In genomic region chr17:24164566-24165259, GRCm38 (mm10) we compare ENCODE assay signal across 9 mouse cellular contexts. TPM values are rescaled to one million over a fixed set of nuclear protein-coding genes. Genes with fewer than 3 reads are reported as not detected.
DNase-seq lines count a peak whose midpoint lies in the region; ATAC-seq lines count a peak whose summit lies in the region.
"Had no signal": no experiment of that assay in that cellular context is flagged by ENCODE, and none has a peak within 500 bp of the region (broad histone marks: within the 10 kb centered on the region; RNA-seq: fewer than 3 reads in every experiment).

No protein-coding gene starts in this region.

- no peaks in the 10 kb centered on the region for H3K9me3 ChIP-seq in limb, embryonic 15.5 days
- H3K9me3 ChIP-seq in limb, embryonic 10.5 days (replicated peaks), result no peaks in the 10 kb centered on the region
- H3K9me3 ChIP-seq in megakaryocyte, embryonic 14.5 days, result no peaks in the 10 kb centered on the region

- no peaks in the 10 kb centered on the region for H3K27me3 ChIP-seq in limb, embryonic 15.5 days
- no peaks in the 10 kb centered on the region for H3K27me3 ChIP-seq in limb, embryonic 10.5 days (ENCODE audit: low read depth, poor library complexity, severe bottlenecking)
- H3K27me3 ChIP-seq in megakaryocyte, embryonic 14.5 days (replicated peaks), result no peaks in the 10 kb centered on the region
- H3K27me3 ChIP-seq: Patski had no signal

- peaks cover 30% of the 10 kb centered on the region for H3K36me3 ChIP-seq in limb, embryonic 15.5 days
- peaks cover 35% of the 10 kb centered on the region for H3K36me3 ChIP-seq in limb, embryonic 10.5 days
- peaks cover 56% of the 10 kb centered on the region for H3K36me3 ChIP-seq in megakaryocyte, embryonic 14.5 days (replicated peaks; ENCODE audit: low read length)

- H3K27ac ChIP-seq in limb, embryonic 15.5 days, result 0 out of 2 replicates have a peak overlapping the region, but pooled peaks have one; percentile 17
- no peak overlapping the region for H3K27ac ChIP-seq in limb, embryonic 10.5 days
- peak overlapping the region; percentile 6; the same call in 1 of the 2 replicates for H3K27ac ChIP-seq in brown adipose tissue, adult 24 weeks (replicated peaks; ENCODE audit: low read depth, low read length)

- no peak for ATAC-seq in limb, embryonic 15.5 days (ENCODE audit: insufficient number of reproducible peaks, low FRiP score, low TSS enrichment, low read depth)
- ATAC-seq: Patski had no signal

- peaks cover 36% of the 10 kb centered on the region for H3K4me1 ChIP-seq in limb, embryonic 15.5 days
- H3K4me1 ChIP-seq in limb, embryonic 10.5 days, result peaks cover 33% of the 10 kb centered on the region
- H3K4me1 ChIP-seq in brown adipose tissue, adult 24 weeks (ENCODE audit: control insufficient read depth, insufficient read depth, insufficient read length, low read length), result peaks cover 10% of the 10 kb centered on the region
- H3K4me1 ChIP-seq in megakaryocyte, embryonic 14.5 days, result peaks cover 67% of the 10 kb centered on the region

- no peak for DNase-seq in limb, embryonic 10.5 days (ENCODE audit: low spot score)
- DNase-seq in kidney, postnatal 10 days, result peak; percentile 67
- DNase-seq in right cerebral cortex, adult 2 months (ENCODE audit: low spot score in 2 of 2), result no peak
- DNase-seq in left cerebral cortex, adult 9 months (ENCODE audit: low spot score in 2 of 2), result no peak
- DNase-seq: gastrocnemius, postnatal 36 days had no signal

- H3K4me2 ChIP-seq in limb, embryonic 15.5 days, result no peak overlapping the region

- 83% methylated on average over 11 of the region's 11 CpGs for WGBS in limb, embryonic 15.5 days
- WGBS in limb, embryonic 10.5 days, result 83% methylated on average over 11 of the region's 11 CpGs

- no peak overlapping the region for H3K9ac ChIP-seq in limb, embryonic 15.5 days

- no peak overlapping the region for H3K4me3 ChIP-seq in limb, embryonic 15.5 days
- no peak overlapping the region for H3K4me3 ChIP-seq in limb, embryonic 10.5 days
- H3K4me3 ChIP-seq in brown adipose tissue, adult 24 weeks (ENCODE audit: insufficient read depth, low read depth, low read length), result no peak overlapping the region
- H3K4me3 ChIP-seq in megakaryocyte, embryonic 14.5 days (replicated peaks), result peak overlapping the region; percentile 9

RNA-seq across cellular contexts. Expression of gene Amdhd2, which starts 1.1 kb away (rescaled TPM):
- polyA plus RNA-seq in limb, embryonic 15.5 days (2015; fragmentation: Nextera tagmentation; extraction: Ambion mirVana), result 30.0 and 30.7 TPM in 2 replicates
- 49.1 and 49.5 TPM in 2 replicates for polyA plus RNA-seq in limb, embryonic 10.5 days (2016; fragmentation: Nextera tagmentation; extraction: Ambion mirVana)
- polyA plus RNA-seq in brown adipose tissue, adult 24 weeks (2012; ENCODE audit: insufficient read depth, insufficient read length, missing spikeins), result 13.4 and 16.2 TPM in 2 replicates
- 68.6 and 109 TPM in 2 replicates for polyA plus RNA-seq in megakaryocyte, embryonic 14.5 days (2012; ENCODE audit: insufficient read depth, low replicate concordance)

RNA-seq across cellular contexts. Expression of gene Atp6v0c, which starts 4.8 kb away (rescaled TPM):
- polyA plus RNA-seq in limb, embryonic 15.5 days (2015; fragmentation: Nextera tagmentation; extraction: Ambion mirVana), result 488 and 521 TPM in 2 replicates
- 414 and 422 TPM in 2 replicates for polyA plus RNA-seq in limb, embryonic 10.5 days (2016; fragmentation: Nextera tagmentation; extraction: Ambion mirVana)
- polyA plus RNA-seq in brown adipose tissue, adult 24 weeks (2012; ENCODE audit: insufficient read depth, insufficient read length, missing spikeins), result 241 and 250 TPM in 2 replicates
- polyA plus RNA-seq in megakaryocyte, embryonic 14.5 days (2012; ENCODE audit: insufficient read depth, low replicate concordance), result 252 and 695 TPM in 2 replicates

RNA-seq across cellular contexts. Expression of gene Pdpk1, which starts 14.0 kb away (rescaled TPM):
- 38.6 and 50.0 TPM in 2 replicates for polyA plus RNA-seq in limb, embryonic 15.5 days (2015; fragmentation: Nextera tagmentation; extraction: Ambion mirVana)
- 29.7 and 32.1 TPM in 2 replicates for polyA plus RNA-seq in limb, embryonic 10.5 days (2016; fragmentation: Nextera tagmentation; extraction: Ambion mirVana)
- 23.9 and 24.3 TPM in 2 replicates for polyA plus RNA-seq in brown adipose tissue, adult 24 weeks (2012; ENCODE audit: insufficient read depth, insufficient read length, missing spikeins)
- 11.7 and 45.6 TPM in 2 replicates for polyA plus RNA-seq in megakaryocyte, embryonic 14.5 days (2012; ENCODE audit: insufficient read depth, low replicate concordance)

RNA-seq across cellular contexts. Expression of gene Tbc1d24, which starts 40.6 kb away (rescaled TPM):
- polyA plus RNA-seq in limb, embryonic 15.5 days (2015; fragmentation: Nextera tagmentation; extraction: Ambion mirVana), result 7.3 and 7.4 TPM in 2 replicates
- 3.9 and 8.7 TPM in 2 replicates for polyA plus RNA-seq in limb, embryonic 10.5 days (2016; fragmentation: Nextera tagmentation; extraction: Ambion mirVana)
- 2.7 and 7.0 TPM in 2 replicates for polyA plus RNA-seq in brown adipose tissue, adult 24 weeks (2012; ENCODE audit: insufficient read depth, insufficient read length, missing spikeins)
- polyA plus RNA-seq in megakaryocyte, embryonic 14.5 days (2012; ENCODE audit: insufficient read depth, low replicate concordance), result 1.1 TPM in 1 of 2 replicates, not detected in the other

RNA-seq across cellular contexts. Expression of gene Ntn3, which starts 44.6 kb away (rescaled TPM):
- polyA plus RNA-seq in limb, embryonic 15.5 days (2015; fragmentation: Nextera tagmentation; extraction: Ambion mirVana), result 8.8 and 13.8 TPM in 2 replicates
- 6.7 and 10.7 TPM in 2 replicates for polyA plus RNA-seq in limb, embryonic 10.5 days (2016; fragmentation: Nextera tagmentation; extraction: Ambion mirVana)
- 0.52 and 1.6 TPM in 2 replicates for polyA plus RNA-seq in brown adipose tissue, adult 24 weeks (2012; ENCODE audit: insufficient read depth, insufficient read length, missing spikeins)
- 0.25 TPM in 1 of 2 replicates, not detected in the other for polyA plus RNA-seq in megakaryocyte, embryonic 14.5 days (2012; ENCODE audit: insufficient read depth, low replicate concordance)
